Mouse (Mus musculus) MEL (cell line): Measurements from ENCODE around the gene Col18a1. TPM values are rescaled to one million over a fixed set of nuclear protein-coding genes. Genes with fewer than 3 reads are reported as not detected.
A peak's percentile ranks its signal among the peaks of the same experiment; 100 is the strongest.

Source experiments
- DNase-seq: peaks from one replicate; pipeline ENCODE4 v3.0.0; 2011; ENCODE audit warnings: low read depth, low spot score
- H3K27ac ChIP-seq: 2 replicates; pipeline ENCODE4 v1.5.1; 2012; ENCODE audit warnings: low read depth, mild to moderate bottlenecking, control low read depth, low read length, moderate library complexity; ENCODE audit not compliant: control insufficient read depth
- H3K27me3 ChIP-seq, 2 experiments: fragments of 150-350 bp in 1 of 2; sonication (generic) in 1 of 2; 2 replicates each; pipeline ENCODE4 v1.6.1; 2012; ENCODE audit warnings: low read length in 2 of 2, mild to moderate bottlenecking in 2 of 2, improper control_type of control experiment in 1 of 2, moderate library complexity in 1 of 2; ENCODE audit not compliant: insufficient read depth in 2 of 2, control insufficient read depth in 1 of 2
- H3K36me3 ChIP-seq, 2 experiments: 2 replicates each; pipeline ENCODE4 v1.6.1; 2012 to 2014; ENCODE audit warnings: low read length in 2 of 2, improper control_type of control experiment in 1 of 2, inconsistent platforms in 1 of 2, mild to moderate bottlenecking in 1 of 2; ENCODE audit not compliant: insufficient read depth in 2 of 2, control insufficient read depth in 1 of 2
- H3K4me1 ChIP-seq, 2 experiments: fragments of 150-350 bp in 1 of 2; sonication (generic) in 1 of 2; 2 replicates each; pipeline ENCODE4 v1.6.1; 2012; ENCODE audit warnings: low read length in 2 of 2, improper control_type of control experiment in 1 of 2, mild to moderate bottlenecking in 1 of 2; ENCODE audit not compliant: insufficient read depth in 2 of 2, control insufficient read depth in 1 of 2
- H3K4me3 ChIP-seq, 2 experiments: fragments of 150-350 bp in 1 of 2; sonication (generic) in 1 of 2; 2 replicates each; pipeline ENCODE4 v1.5.1; 2012; ENCODE audit warnings: low read depth in 2 of 2, low read length in 2 of 2, mild to moderate bottlenecking in 2 of 2, moderate library complexity in 2 of 2, control low read depth in 1 of 2, improper control_type of control experiment in 1 of 2; ENCODE audit not compliant: control insufficient read depth in 1 of 2, insufficient read depth in 1 of 2
- H3K79me2 ChIP-seq: 2 replicates; pipeline ENCODE4 v1.6.1; 2012; ENCODE audit warnings: mild to moderate bottlenecking, low read length, moderate library complexity; ENCODE audit not compliant: control insufficient read depth, poor library complexity, insufficient read depth
- H3K9ac ChIP-seq: 2 replicates; pipeline ENCODE4 v1.6.1; 2012; ENCODE audit warnings: low read depth, mild to moderate bottlenecking, control low read depth, low read length, moderate library complexity; ENCODE audit not compliant: control insufficient read depth, poor library complexity, severe bottlenecking
- H3K9me3 ChIP-seq: fragments of 150-350 bp; sonication (generic); replicated peaks from 2 replicates; pipeline ENCODE4 v1.6.1; 2012; ENCODE audit warnings: mild to moderate bottlenecking, low read length, improper control_type of control experiment, moderate library complexity; ENCODE audit not compliant: insufficient read depth
- CTCF ChIP-seq, 3 experiments: IDR thresholded peaks in 2 of 3; conservative IDR thresholded peaks in 1 of 3; 2 replicates each; pipeline ENCODE4 v1.5.1; 2011 to 2012; ENCODE audit warnings: low read length in 3 of 3, low read depth in 2 of 3, mild to moderate bottlenecking in 2 of 3, improper control_type of control experiment in 1 of 3, inconsistent platforms in 1 of 3, mixed read lengths in 1 of 3, moderate library complexity in 1 of 3; ENCODE audit not compliant: control insufficient read depth in 1 of 3, insufficient read depth in 1 of 3, poor library complexity in 1 of 3, severe bottlenecking in 1 of 3
- E2F4 ChIP-seq: IDR thresholded peaks from 2 replicates; pipeline ENCODE4 v1.6.1; 2011; ENCODE audit warnings: low read depth, low read length, improper control_type of control experiment, borderline replicate concordance
- ELF1 ChIP-seq: IDR thresholded peaks from 2 replicates; pipeline ENCODE4 v1.6.1; 2014; ENCODE audit warnings: low read depth, mild to moderate bottlenecking, inconsistent platforms, low read length, improper control_type of control experiment, moderate library complexity
- ETS1 ChIP-seq: IDR thresholded peaks from 2 replicates; pipeline ENCODE4 v1.6.1; 2012; ENCODE audit warnings: low read depth, mild to moderate bottlenecking, inconsistent platforms, low read length, improper control_type of control experiment, moderate library complexity
- GABPA ChIP-seq: IDR thresholded peaks from 2 replicates; pipeline ENCODE4 v1.6.1; 2012; ENCODE audit warnings: low read depth, mild to moderate bottlenecking, inconsistent platforms, low read length, improper control_type of control experiment, moderate library complexity
- KAT2A ChIP-seq: conservative IDR thresholded peaks from 2 replicates; pipeline ENCODE4 v1.6.1; 2012; ENCODE audit warnings: low read depth, low read length, improper control_type of control experiment, inconsistent platforms
- MAFK ChIP-seq: IDR thresholded peaks from 2 replicates; pipeline ENCODE4 v1.6.1; 2011; ENCODE audit warnings: low read depth, mild to moderate bottlenecking, low read length, improper control_type of control experiment, borderline replicate concordance
- MAZ ChIP-seq: IDR thresholded peaks from 2 replicates; pipeline ENCODE4 v1.6.1; 2012; ENCODE audit warnings: low read depth, mild to moderate bottlenecking, inconsistent platforms, low read length, improper control_type of control experiment
- MXI1 ChIP-seq: IDR thresholded peaks from 2 replicates; pipeline ENCODE4 v1.6.1; 2011; ENCODE audit warnings: mild to moderate bottlenecking, low read depth, low read length, improper control_type of control experiment
- MYB ChIP-seq: IDR thresholded peaks from 2 replicates; pipeline ENCODE4 v1.6.1; 2011; ENCODE audit warnings: mild to moderate bottlenecking, low read depth, low read length, improper control_type of control experiment
- RAD21 ChIP-seq: IDR thresholded peaks from 2 replicates; pipeline ENCODE4 v1.6.1; 2011; ENCODE audit warnings: mild to moderate bottlenecking, low read depth, low read length, improper control_type of control experiment
- SIN3A ChIP-seq: IDR thresholded peaks from 2 replicates; pipeline ENCODE4 v1.6.1; 2012; ENCODE audit warnings: low read length, improper control_type of control experiment, inconsistent platforms
- SMC3 ChIP-seq: IDR thresholded peaks from 2 replicates; pipeline ENCODE4 v1.6.1; 2011; ENCODE audit warnings: low read depth, low read length, improper control_type of control experiment
- TAL1 ChIP-seq: IDR thresholded peaks from 2 replicates; pipeline ENCODE4 v1.6.1; 2012; ENCODE audit warnings: mild to moderate bottlenecking, inconsistent platforms, low read length, moderate library complexity, mixed read lengths
- TBP ChIP-seq: IDR thresholded peaks from 2 replicates; pipeline ENCODE4 v1.8.0; 2011; ENCODE audit warnings: low read depth, low read length, improper control_type of control experiment
- UBTF ChIP-seq: IDR thresholded peaks from 2 replicates; pipeline ENCODE4 v1.6.1; 2012; ENCODE audit warnings: low read depth, mild to moderate bottlenecking, inconsistent platforms, low read length, improper control_type of control experiment, moderate library complexity, borderline replicate concordance; ENCODE audit not compliant: insufficient read depth
- ZKSCAN1 ChIP-seq: IDR thresholded peaks from 2 replicates; pipeline ENCODE4 v1.6.1; 2012; ENCODE audit warnings: low read depth, mild to moderate bottlenecking, inconsistent platforms, low read length, improper control_type of control experiment, moderate library complexity
- polyA plus RNA-seq, 2 experiments: library from polyadenylated mRNA; stranded (reverse) in 1 of 2; unstranded in 1 of 2; fragments of >175 nt in 1 of 2; fragments of >200 nt in 1 of 2; gene quantifications; 2 replicates each; pipeline versions ENCODE4 v1.2.1 to v1.2.4; 2012; ENCODE audit warnings: low replicate concordance in 2 of 2, low read depth in 1 of 2; ENCODE audit not compliant: insufficient read length in 2 of 2, insufficient read depth in 1 of 2, missing spikeins in 1 of 2
- total RNA-seq: library from RNA; depleted of rRNA; stranded (reverse); fragments of 300-350 nt; gene quantifications from 2 replicates; pipeline ENCODE4 v1.2.3, GENCODE M21; 2012

Col18a1 gene
- total and polyA plus RNA-seq, 3 experiments: 0.46 to 1.3 TPM; not detected in 1

- H3K79me2 ChIP-seq: no peaks in the 10 kb centered on the region
- H3K27me3 ChIP-seq: 0 out of 4 replicates have a peak, but pooled peaks cover 0 to 1% of the 10 kb centered on the region in 2 experiments
- H3K36me3 ChIP-seq: no peaks in the 10 kb centered on the region
- TF ChIP-seq GABPA (no peak), CTCF (IDR thresholded peaks at IDR 0.05 in 2 of 3, conservative IDR thresholded peaks at IDR 0.05 in 1 of 3; ENCODE audit: control insufficient read depth in 1 of 3, insufficient read depth in 1 of 3, low read depth in 2 of 3, low read length in 3 of 3, poor library complexity in 1 of 3, severe bottlenecking in 1 of 3) (peak; percentile 54 to 74 (median 66)), RAD21 (peak; percentile 9), KAT2A (no peak), MAZ (no peak), TBP (no peak), MYB (no peak), ETS1 (no peak), E2F4 (no peak), SMC3 (peak; percentile 23), ZKSCAN1 (no peak), UBTF (no peak)
- TF ChIP-seq, all 39 proteins: peak for 3
- DNase-seq: peak; percentile 24
- no peaks in the 10 kb centered on the region for H3K4me1 ChIP-seq
- no peak overlapping the region for H3K27ac ChIP-seq
- H3K4me3 ChIP-seq: no peak overlapping the region
- no peak overlapping the region for H3K9ac ChIP-seq
- H3K9me3 ChIP-seq: no peaks in the 10 kb centered on the region
Measured at GRCm38 (mm10) chr10:77120501-77120900, 45.8 kb downstream of the Col18a1 start.

GRCm38 (mm10) chr10:77119437-77119836, 46.9 kb downstream of the Col18a1 start:
- Histone ChIP-seq H3K36me3 (no peaks in the 10 kb centered on the region), H3K27me3 (0 out of 4 replicates have a peak, but pooled peaks cover 0 to 1% of the 10 kb centered on the region in 2 experiments), H3K27ac (no peak overlapping the region), H3K9ac (no peak overlapping the region), H3K4me1 (no peaks in the 10 kb centered on the region), H3K79me2 (no peaks in the 10 kb centered on the region), H3K9me3 (no peaks in the 10 kb centered on the region), H3K4me3 (no peak overlapping the region)
- no peak for DNase-seq
- no peak for TF ChIP-seq ELF1
- no peak for TF ChIP-seq SIN3A
- TF ChIP-seq CTCF (IDR thresholded peaks at IDR 0.05 in 2 of 3, conservative IDR thresholded peaks at IDR 0.05 in 1 of 3; ENCODE audit: control insufficient read depth in 1 of 3, insufficient read depth in 1 of 3, low read depth in 2 of 3, low read length in 3 of 3, poor library complexity in 1 of 3, severe bottlenecking in 1 of 3): no peak
- TF ChIP-seq MXI1: no peak
- no peak for TF ChIP-seq MAFK
- no peak for TF ChIP-seq ETS1
- no peak for TF ChIP-seq TAL1
- TF ChIP-seq E2F4: no peak
